Mouse (Mus musculus): ENCODE results near the gene Rundc3a. TPM values are rescaled to one million over a fixed set of nuclear protein-coding genes. Genes with fewer than 3 reads are reported as not detected.

The Rundc3a gene
- polyA plus RNA-seq, 1 experiment from 2014 or later: 7.0 TPM

DNA sequence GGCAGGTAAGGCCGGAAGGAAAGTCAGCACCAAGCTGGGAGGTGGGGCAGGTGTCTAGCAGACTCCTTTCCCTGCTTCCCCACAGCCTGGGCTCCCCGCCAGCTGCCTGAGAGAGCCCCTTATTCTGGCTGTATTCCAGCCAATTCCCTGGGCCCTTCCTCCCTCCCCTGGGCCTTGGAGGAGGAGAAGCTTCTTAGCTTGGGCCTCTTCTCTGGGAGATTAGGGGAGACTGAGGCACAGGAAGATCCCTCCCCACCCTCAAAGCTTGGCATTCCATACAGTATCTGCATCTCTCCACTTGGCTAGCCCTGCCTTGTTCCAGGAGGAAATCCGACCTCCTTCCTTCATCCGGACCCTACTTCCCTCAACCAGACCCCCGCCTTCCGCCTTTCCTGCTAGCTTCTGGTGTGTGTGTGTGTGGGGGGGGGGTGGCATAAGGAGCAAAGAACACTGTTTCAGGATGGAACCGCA, 52.7 kb downstream of the Rundc3a start:
- 0 out of 2 replicates have a peak, but pooled peaks have one; percentile 1 for ATAC-seq (replicated peaks; ENCODE audit: low FRiP score, low read depth)
- DNase-seq (ENCODE audit: low spot score): peak; percentile 73
- H3K36me3 ChIP-seq (ENCODE audit: insufficient read depth, low read length): peaks cover 9% of the 10 kb centered on the region; the same call in 1 of the 2 replicates
- H3K9me3 ChIP-seq (replicated peaks; ENCODE audit: low read length): no peaks in the 10 kb centered on the region
- peak overlapping the region; percentile 94 for H3K4me2 ChIP-seq (ENCODE audit: low read length)
- H3K27me3 ChIP-seq (ENCODE audit: insufficient read depth, low read length): no peaks in the 10 kb centered on the region
- TF ChIP-seq CTCF (IDR thresholded peaks at IDR 0.05; ENCODE audit: low read depth): no peak
- H3K9ac ChIP-seq (ENCODE audit: low read depth, low read length): peak overlapping the region; percentile 94
- 10% methylated on average over 7 of the region's 7 CpGs for WGBS
- peaks cover 23% of the 10 kb centered on the region for H3K4me1 ChIP-seq (replicated peaks; ENCODE audit: insufficient read depth, low read length)
- peak overlapping the region; percentile 93 for H3K4me3 ChIP-seq (replicated peaks; ENCODE audit: low read depth, low read length)
- H3K27ac ChIP-seq: peak overlapping the region; percentile 85

DNA sequence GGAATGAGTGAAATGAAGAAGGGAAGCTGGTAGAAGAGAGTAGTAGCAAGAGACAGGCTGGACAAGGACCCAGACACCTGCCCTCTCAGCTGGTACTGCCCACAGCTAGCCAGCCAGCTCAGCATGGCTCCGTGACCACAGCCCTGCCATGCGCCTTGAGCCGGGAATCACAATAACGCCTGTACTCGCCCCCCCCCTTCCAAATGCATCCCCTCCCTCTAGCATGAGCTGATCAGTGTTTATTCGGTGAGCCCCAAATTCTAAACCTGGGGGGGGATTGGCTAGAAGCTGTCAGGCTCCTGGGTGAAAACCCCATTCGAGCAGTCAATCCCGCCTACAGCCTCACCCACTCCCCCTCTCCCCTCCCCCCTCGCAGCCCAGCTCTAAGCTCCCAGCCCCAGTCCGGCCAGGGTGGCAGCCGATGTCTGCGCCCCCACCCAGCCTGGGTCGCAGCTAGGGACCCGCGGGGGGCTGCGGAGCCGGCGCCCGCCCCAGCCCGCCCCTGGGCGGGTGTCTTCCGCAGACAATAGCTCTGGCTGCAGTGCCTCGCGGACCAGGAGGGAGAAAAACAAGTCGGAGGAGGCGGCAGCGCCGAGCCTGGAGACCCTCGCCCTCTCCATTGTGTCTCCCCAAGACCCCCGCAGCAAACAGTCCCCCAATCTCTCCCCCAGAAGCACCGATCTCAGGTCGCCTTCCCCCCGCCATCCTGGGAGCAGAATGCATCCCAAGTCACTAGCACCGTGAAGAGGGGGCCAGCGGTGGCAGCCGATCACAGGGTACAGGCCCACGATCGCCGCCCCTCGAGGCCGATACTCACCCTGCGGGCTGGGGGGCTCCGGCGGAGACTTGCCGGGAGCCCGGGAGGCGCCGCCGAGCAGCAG, 53.6 kb downstream of the Rundc3a start:
- Histone ChIP-seq H3K36me3 (ENCODE audit: insufficient read depth, low read length) (peaks cover 9% of the 10 kb centered on the region; the same call in 1 of the 2 replicates), H3K27me3 (ENCODE audit: insufficient read depth, low read length) (no peaks in the 10 kb centered on the region), H3K4me2 (ENCODE audit: low read length) (peak overlapping the region; percentile 94), H3K9me3 (replicated peaks; ENCODE audit: low read length) (no peaks in the 10 kb centered on the region), H3K9ac (ENCODE audit: low read depth, low read length) (peak overlapping the region; percentile 94), H3K4me3 (replicated peaks; ENCODE audit: low read depth, low read length) (peak overlapping the region; percentile 93), H3K27ac (peak overlapping the region; percentile 85), H3K4me1 (replicated peaks; ENCODE audit: insufficient read depth, low read length) (peaks cover 23% of the 10 kb centered on the region)
- WGBS: under 1% methylated on average over 39 of the region's 49 CpGs
- ATAC-seq (replicated peaks; ENCODE audit: low FRiP score, low read depth): peak; percentile 19; the same call in 1 of the 2 replicates
- no peak for TF ChIP-seq CTCF (IDR thresholded peaks at IDR 0.05; ENCODE audit: low read depth)
- no peak for DNase-seq (ENCODE audit: low spot score)

DNA sequence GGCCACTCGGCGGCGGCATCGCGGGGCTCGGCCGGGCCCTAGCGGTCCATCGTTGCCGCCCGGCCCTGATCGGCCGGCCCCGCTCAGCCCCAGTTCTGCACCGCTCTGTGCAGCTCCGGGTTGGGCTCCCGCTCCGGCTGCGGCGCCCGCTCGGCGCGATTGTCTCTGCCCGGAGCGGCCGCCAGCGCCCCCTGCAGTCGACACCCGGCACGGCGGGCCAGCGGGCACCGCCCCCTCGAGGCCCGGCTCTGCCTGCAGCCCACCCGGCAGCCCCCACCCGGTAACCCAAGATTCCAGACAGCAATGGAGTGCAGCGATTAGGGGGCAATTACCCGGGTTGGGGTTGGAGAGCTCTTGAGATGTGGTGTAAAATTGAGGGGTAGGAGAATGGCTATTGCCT, 54.3 kb downstream of the Rundc3a start, which contains the start of gene Fam171a2:
TSS of gene Fam171a2 (minus strand) at position 186 of the 400 bp plus-strand sequence.
- Histone ChIP-seq H3K27ac (peak within 1 kb of the TSS; percentile 85), H3K4me2 (ENCODE audit: low read length) (peak within 1 kb of the TSS; percentile 94), H3K4me3 (replicated peaks; ENCODE audit: low read depth, low read length) (peak within 1 kb of the TSS; percentile 93), H3K4me1 (replicated peaks; ENCODE audit: insufficient read depth, low read length) (peaks cover 23% of the 10 kb centered on the region), H3K9ac (ENCODE audit: low read depth, low read length) (peak within 1 kb of the TSS; percentile 94), H3K36me3 (ENCODE audit: insufficient read depth, low read length) (peaks cover 9% of the 10 kb centered on the region; the same call in 1 of the 2 replicates), H3K27me3 (ENCODE audit: insufficient read depth, low read length) (no peaks in the 10 kb centered on the region), H3K9me3 (replicated peaks; ENCODE audit: low read length) (no peaks in the 10 kb centered on the region)
- TF ChIP-seq CTCF (IDR thresholded peaks at IDR 0.05; ENCODE audit: low read depth): peak; percentile 73
- WGBS: under 1% methylated on average over 38 of the region's 40 CpGs
- DNase-seq (ENCODE audit: low spot score) (peak; percentile 84), ATAC-seq (replicated peaks; ENCODE audit: low FRiP score, low read depth) (peak; percentile 58)

DNA sequence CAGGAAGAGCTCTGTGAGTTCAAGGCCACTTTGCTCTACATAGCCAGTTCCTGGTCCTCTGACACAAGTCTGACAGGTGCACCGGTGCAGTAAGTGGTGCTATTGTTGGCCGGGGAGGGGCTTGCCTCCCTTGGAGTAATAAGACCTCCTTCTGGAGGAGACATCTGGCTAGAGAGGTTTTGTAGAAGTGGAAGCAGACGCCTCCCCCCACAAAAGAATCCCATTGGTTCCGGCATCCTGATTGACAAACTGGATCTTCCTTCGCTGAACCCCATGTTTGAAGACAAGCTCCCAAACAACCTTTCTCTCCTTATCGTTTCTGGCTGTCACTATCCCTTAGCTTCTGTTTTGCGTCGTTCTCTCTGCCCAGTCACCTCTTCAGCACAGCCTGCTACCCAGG, 55.1 kb downstream of the Rundc3a start:
- peak overlapping the region; percentile 85 for H3K27ac ChIP-seq
- H3K9ac ChIP-seq (ENCODE audit: low read depth, low read length): no peak overlapping the region
- DNase-seq (ENCODE audit: low spot score) (no peak), ATAC-seq (replicated peaks; ENCODE audit: low FRiP score, low read depth) (no peak)
- peaks cover 23% of the 10 kb centered on the region for H3K4me1 ChIP-seq (replicated peaks; ENCODE audit: insufficient read depth, low read length)
- H3K27me3 ChIP-seq (ENCODE audit: insufficient read depth, low read length): no peaks in the 10 kb centered on the region
- H3K4me3 ChIP-seq (replicated peaks; ENCODE audit: low read depth, low read length): no peak overlapping the region
- H3K4me2 ChIP-seq (ENCODE audit: low read length): peak overlapping the region; percentile 29; the same call in 1 of the 2 replicates
- WGBS: 14% methylated on average over 8 of the region's 8 CpGs
- H3K9me3 ChIP-seq (replicated peaks; ENCODE audit: low read length): no peaks in the 10 kb centered on the region
- no peak for TF ChIP-seq CTCF (IDR thresholded peaks at IDR 0.05; ENCODE audit: low read depth)
- H3K36me3 ChIP-seq (ENCODE audit: insufficient read depth, low read length): 0 out of 2 replicates have a peak, but pooled peaks cover 3% of the 10 kb centered on the region

DNA sequence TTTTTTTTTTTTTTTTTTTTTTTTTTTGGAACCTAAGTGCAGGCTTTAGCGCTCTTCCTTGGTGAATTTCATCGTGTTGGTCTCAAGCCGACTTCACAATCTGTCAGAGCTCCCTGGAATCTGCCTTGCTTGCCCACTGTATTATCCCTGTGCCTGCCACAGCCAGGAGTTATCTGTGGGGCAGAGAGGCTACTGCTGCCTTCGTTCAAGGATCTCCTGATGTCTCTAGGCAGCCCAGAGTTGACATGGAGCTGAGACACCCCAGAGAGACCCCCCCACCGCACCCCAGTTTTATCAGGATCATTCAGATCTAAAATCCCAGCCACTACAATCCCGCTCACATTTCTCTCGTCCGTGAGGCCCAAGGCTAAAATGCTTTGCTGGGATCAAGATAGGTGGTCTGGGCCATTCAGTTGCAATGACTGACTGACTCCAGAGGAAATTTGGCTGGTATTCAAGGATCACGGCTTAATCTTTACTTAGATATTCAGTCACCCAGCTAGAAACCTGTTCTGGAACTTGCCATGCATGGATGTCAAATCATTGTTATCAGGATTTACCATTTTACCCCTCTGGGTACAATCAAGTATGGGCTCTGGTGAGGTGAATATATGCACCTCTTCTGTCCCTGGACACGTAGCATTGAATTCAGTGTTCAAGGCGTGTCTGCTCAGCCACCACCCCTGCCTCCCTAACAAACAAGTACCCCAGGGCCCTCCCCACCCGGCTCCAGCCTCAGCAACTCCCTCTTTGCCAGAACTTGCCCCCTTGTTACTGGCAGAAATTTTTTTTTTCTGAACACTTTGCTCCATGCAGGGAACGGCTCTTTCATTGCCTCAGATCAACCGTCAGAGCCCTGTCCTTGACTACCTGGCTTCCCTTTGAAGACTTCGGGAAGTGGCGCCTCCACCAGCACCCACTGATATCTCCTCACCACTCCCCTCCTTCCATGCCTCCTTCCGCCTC, 56.1 kb downstream of the Rundc3a start:
- peak overlapping the region; percentile 85 for H3K27ac ChIP-seq
- no peak overlapping the region for H3K9ac ChIP-seq (ENCODE audit: low read depth, low read length)
- DNase-seq (ENCODE audit: low spot score): peak; percentile 51
- H3K27me3 ChIP-seq (ENCODE audit: insufficient read depth, low read length): no peaks in the 10 kb centered on the region
- WGBS: 42% methylated on average over 17 of the region's 17 CpGs
- H3K4me2 ChIP-seq (ENCODE audit: low read length): peak overlapping the region; percentile 29; the same call in 1 of the 2 replicates
- H3K4me3 ChIP-seq (replicated peaks; ENCODE audit: low read depth, low read length): no peak overlapping the region
- peaks cover 21% of the 10 kb centered on the region for H3K4me1 ChIP-seq (replicated peaks; ENCODE audit: insufficient read depth, low read length)
- ATAC-seq (replicated peaks; ENCODE audit: low FRiP score, low read depth): no peak; the same call in 1 of the 2 replicates
- no peaks in the 10 kb centered on the region for H3K36me3 ChIP-seq (ENCODE audit: insufficient read depth, low read length)
- TF ChIP-seq CTCF (IDR thresholded peaks at IDR 0.05; ENCODE audit: low read depth): no peak
- no peaks in the 10 kb centered on the region for H3K9me3 ChIP-seq (replicated peaks; ENCODE audit: low read length)

Small RNA genes within 50 kb of the gene (microRNA-seq; reads per million reads assigned to microRNA genes)
- gene Mir6930: not detected

Other genes with a start within 250 kb of the Rundc3a start
- not detected in 2 replicates for gene Nags, start 247.9 kb upstream of the Rundc3a start, polyA plus RNA-seq (2015; fragmentation: Nextera tagmentation; extraction: Ambion mirVana)
- 25.0 and 28.6 TPM in 2 replicates for gene Tmem101, start 237.0 kb upstream of the Rundc3a start, polyA plus RNA-seq (2015; fragmentation: Nextera tagmentation; extraction: Ambion mirVana)
- 111 and 123 TPM in 2 replicates for gene Lsm12, start 208.1 kb upstream of the Rundc3a start, polyA plus RNA-seq (2015; fragmentation: Nextera tagmentation; extraction: Ambion mirVana)
- gene G6pc3, start 203.8 kb upstream of the Rundc3a start, polyA plus RNA-seq (2015; fragmentation: Nextera tagmentation; extraction: Ambion mirVana): 41.4 and 43.6 TPM in 2 replicates
- 38.1 and 39.3 TPM in 2 replicates for gene Hdac5, start 163.2 kb upstream of the Rundc3a start, polyA plus RNA-seq (2015; fragmentation: Nextera tagmentation; extraction: Ambion mirVana)
- gene BC030867, start 144.5 kb upstream of the Rundc3a start, polyA plus RNA-seq (2015; fragmentation: Nextera tagmentation; extraction: Ambion mirVana): 6.3 and 9.2 TPM in 2 replicates
- gene Asb16, start 124.7 kb upstream of the Rundc3a start, polyA plus RNA-seq (2015; fragmentation: Nextera tagmentation; extraction: Ambion mirVana): 0.09 TPM in 1 of 2 replicates, not detected in the other
- gene Tmub2, start 108.5 kb upstream of the Rundc3a start, polyA plus RNA-seq (2015; fragmentation: Nextera tagmentation; extraction: Ambion mirVana): 46.1 and 49.1 TPM in 2 replicates
- gene Atxn7l3, start 96.8 kb upstream of the Rundc3a start, polyA plus RNA-seq (2015; fragmentation: Nextera tagmentation; extraction: Ambion mirVana): 9.6 and 9.7 TPM in 2 replicates
- gene Ubtf, start 73.7 kb upstream of the Rundc3a start, polyA plus RNA-seq (2015; fragmentation: Nextera tagmentation; extraction: Ambion mirVana): 75.5 and 80.8 TPM in 2 replicates
- gene Slc4a1, start 27.2 kb upstream of the Rundc3a start, polyA plus RNA-seq (2015; fragmentation: Nextera tagmentation; extraction: Ambion mirVana): 7.4 and 8.0 TPM in 2 replicates
- gene Slc25a39, start 14.5 kb downstream of the Rundc3a start, polyA plus RNA-seq (2015; fragmentation: Nextera tagmentation; extraction: Ambion mirVana): 352 and 383 TPM in 2 replicates
- gene Grn, start 36.9 kb downstream of the Rundc3a start, polyA plus RNA-seq (2015; fragmentation: Nextera tagmentation; extraction: Ambion mirVana): 191 and 209 TPM in 2 replicates
- 5.9 and 6.4 TPM in 2 replicates for gene Fam171a2, start 54.3 kb downstream of the Rundc3a start, polyA plus RNA-seq (2015; fragmentation: Nextera tagmentation; extraction: Ambion mirVana)
- gene Itga2b, start 76.7 kb downstream of the Rundc3a start, polyA plus RNA-seq (2015; fragmentation: Nextera tagmentation; extraction: Ambion mirVana): 12.1 and 12.9 TPM in 2 replicates
- 25.1 and 29.6 TPM in 2 replicates for gene Gpatch8, start 163.0 kb downstream of the Rundc3a start, polyA plus RNA-seq (2015; fragmentation: Nextera tagmentation; extraction: Ambion mirVana)
- gene Gm11627, start 186.1 kb downstream of the Rundc3a start, polyA plus RNA-seq (2015; fragmentation: Nextera tagmentation; extraction: Ambion mirVana): 8.6 and 8.9 TPM in 2 replicates
- 21.8 and 25.9 TPM in 2 replicates for gene Fzd2, start 211.0 kb downstream of the Rundc3a start, polyA plus RNA-seq (2015; fragmentation: Nextera tagmentation; extraction: Ambion mirVana)

Measured in kidney, postnatal 0 days (tissue).